Mouse (Mus musculus) lung, postnatal 36 days (tissue): ENCODE measurements around the gene Caly.

Experiments
- DNase-seq: peaks from one replicate; pipeline ENCODE4 v3.0.0; 2022; ENCODE audit warnings: mixed read lengths

The Caly gene

DNA sequence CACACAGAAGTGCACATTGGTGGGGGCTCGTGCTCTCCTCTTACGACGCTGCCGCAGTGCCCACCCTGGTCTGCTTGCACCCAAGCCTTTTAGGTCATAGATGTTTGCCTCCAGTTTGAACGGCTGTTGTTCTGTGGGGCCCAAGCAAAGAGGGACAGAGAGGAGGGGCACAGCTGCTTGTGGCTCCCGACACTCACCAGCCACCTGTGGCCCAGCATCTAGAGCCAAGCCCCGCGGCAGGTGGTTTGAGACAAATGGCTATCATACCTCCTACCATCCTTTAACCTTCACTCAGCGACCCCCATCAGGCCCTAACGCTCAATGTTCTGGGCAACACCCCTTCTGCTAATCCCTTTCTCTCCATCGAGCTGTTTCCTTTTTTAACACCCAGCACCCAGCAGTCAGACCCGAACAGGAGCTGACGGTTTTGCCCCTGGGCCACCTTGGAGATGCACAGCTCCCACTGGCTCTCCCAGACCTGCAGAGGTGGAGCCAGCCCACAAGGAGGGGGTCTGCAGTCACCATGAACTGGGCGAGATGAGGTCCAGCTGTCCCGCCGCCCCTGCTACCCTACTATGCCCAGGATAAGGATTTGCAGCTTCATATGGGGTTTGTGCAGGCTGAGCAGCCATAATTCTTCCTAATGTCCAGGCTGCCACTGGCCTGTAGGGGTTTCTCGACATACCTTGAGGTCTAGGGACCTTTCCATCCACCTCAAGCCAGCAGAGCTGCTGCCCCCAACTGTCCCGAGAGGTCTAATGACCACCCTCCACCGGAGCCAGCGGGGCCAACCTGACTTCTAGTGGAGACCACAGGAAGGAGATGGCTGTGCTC lies 723 bp downstream of the Caly start:
- no peak for DNase-seq

DNA sequence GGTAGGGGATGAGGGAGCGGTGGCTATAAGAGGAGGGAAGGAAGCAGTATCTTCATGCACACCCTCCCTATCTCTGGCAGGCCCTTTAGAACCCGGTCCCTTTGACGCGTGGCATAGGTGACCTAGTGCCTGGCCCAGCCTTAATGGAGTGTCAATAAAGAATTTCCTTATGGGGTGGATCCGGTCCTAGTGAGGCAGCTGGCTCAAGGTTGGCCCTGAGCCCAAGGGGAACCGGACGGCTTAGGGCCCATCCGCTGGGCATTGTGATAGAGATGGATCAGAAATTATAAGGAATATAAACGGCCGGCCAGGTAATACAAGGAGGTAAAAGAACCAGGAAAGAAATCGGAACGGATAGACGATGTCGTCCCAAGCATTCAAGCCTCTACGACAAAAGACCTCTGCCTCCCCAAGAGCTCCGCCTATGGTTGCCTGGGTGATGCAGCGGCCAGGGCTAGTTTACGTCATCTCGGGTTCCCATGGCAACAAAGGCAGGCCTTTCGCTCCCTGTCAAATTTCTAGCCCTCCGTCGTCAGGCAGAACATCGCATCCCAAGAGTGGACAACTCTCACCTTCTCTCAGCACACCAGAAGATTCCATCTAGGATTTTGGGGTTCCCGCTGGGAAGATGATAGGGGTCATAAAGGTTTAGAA lies 1.7 kb downstream of the Caly start:
- peak; percentile 63 for DNase-seq

DNA sequence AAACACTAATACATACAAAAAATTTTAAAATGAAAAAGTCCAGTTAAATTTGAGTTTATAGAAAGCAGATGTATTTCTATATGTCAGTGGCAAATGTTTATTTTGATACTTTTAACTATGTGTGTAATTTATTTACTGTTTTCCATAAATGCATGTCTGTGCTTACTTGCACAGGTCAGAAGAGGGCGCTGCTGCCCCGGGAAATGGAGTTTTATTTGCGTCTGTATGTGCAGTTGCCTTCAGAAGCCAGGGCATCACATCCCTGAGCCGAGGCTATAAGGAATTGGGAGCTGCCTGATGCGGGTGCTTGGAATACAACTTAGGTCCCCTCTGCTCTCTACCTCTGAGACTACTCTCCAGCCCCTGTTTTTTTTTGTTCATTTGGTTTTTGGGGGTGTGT lies 3.6 kb downstream of the Caly start:
- peak; percentile 76 for DNase-seq

DNA sequence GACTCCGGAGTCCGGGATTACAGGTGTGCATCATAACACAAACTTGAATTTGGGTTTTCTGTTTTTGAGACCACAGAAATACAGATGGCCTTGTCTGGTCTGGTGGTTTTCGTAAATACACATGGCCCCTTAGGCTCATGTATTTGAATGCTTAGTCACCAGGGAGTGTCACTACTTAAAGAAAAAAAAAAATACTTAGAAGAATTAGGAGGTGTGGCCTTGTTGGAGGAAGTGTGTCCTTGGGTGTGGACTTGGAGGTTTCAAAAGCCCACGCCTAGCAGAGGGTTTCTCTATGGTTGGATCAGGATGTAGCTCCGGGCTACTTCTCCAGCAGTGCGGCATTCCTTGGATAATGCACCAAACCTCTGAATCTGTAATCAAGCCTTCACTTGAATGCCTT lies 4.7 kb downstream of the Caly start:
- DNase-seq: no peak

DNA sequence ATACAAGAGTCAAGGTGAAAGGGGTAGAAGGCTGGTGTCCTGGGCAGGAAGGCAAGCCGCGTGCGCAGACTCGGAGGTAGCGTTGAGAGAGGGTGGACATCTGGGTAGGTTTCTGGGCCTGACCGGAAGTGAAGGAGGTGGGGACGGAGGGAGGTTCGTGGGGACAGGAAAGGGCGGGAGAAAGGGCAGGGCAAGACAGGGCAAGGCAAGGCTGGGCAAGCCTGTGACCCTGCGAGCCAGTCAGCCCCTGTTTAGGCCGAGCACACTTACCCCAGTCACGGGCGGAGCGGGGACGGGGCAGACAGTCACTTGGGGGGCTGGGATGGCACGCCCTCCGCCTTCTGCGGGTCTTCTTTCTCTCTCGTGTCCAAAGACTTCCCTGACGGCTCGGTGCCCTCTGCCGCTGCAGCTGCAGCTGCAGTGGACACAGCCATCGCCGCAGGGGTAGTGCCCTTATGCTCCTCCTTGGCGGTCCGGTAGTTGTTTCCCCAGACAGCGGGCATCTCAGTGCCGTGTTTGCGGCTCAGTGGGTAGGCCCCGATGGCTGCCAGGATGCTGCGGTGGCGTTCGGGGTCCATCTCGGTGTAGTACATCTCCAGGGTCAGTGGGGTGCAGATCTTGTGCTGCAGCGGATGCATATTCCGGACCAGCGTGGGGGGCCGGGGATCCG lies 12.2 kb downstream of the Caly start:
- no peak for DNase-seq

DNA sequence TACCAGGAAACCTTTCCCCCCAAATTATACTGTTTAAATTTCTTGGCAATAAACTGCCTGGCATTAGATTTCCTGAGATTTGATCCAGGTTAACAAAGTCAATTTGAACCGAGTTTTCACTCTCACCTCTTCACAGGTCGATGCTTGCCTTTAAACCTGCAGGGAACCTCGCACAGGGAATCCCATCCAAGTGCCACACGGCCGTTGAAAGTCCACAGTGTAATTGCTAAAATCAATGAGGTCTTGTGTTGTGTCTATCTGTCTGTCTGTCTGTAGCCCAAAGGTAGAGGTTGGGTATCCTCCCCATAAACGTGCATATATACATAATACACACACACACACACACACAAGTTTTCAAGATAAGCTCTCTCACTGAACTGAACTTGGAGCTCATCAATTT lies 15.0 kb downstream of the Caly start:
- no peak for DNase-seq

DNA sequence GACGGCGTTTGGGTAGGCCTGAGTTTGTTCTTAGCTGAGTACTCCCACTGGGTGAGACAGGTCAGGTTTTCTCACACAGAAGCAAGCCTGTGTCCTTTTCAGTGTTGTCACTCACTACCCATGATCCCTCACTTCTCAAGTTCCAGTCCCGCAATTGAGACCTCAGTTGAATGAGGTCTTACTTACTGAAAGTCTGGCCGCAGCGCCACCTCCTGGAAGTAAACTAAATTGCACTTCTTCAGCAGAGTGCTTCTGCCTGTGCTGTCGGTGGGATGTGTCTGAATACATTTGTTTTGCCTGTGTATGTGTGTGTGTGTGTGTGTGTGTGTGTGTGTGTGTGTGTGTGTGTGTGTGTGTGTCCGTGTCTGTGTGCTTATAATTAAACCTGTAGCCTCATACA lies 19.3 kb downstream of the Caly start:
- DNase-seq: peak; percentile 77

DNA sequence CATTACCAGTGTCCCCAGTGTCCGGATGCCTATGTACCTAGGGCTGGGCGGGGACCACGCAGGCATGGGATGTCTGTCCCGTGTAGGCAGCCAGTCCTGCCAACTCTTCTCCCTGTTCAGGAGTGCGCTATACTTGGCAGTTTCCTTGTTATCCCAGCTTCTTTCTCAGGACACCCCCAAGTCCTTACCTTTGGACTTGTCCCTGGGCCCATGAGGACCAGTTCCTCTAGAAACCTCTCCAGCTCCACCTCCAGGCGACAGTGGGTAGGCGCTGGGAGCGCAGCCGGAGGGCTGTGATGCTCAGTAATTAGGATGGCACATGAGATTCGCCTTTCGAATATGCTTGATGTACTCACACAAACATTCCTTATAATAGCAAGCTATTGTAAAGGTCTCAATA lies 20.0 kb downstream of the Caly start:
- DNase-seq: peak; percentile 27

DNA sequence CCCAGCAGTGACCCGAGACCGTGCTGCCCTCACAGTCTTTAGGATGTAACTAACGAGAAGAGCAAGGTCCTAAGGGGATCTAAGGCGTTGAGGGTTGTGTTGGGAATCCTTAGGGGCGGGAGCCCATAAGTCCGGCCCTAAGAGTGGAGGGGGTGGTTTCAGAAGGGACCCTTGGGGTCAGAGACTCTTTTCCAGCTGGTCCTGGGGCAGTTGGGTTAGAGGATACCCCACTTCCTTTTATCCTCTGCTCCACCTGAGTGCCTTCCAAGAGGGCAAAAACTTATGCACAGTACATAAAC lies 20.6 kb downstream of the Caly start:
- DNase-seq: no peak

DNA sequence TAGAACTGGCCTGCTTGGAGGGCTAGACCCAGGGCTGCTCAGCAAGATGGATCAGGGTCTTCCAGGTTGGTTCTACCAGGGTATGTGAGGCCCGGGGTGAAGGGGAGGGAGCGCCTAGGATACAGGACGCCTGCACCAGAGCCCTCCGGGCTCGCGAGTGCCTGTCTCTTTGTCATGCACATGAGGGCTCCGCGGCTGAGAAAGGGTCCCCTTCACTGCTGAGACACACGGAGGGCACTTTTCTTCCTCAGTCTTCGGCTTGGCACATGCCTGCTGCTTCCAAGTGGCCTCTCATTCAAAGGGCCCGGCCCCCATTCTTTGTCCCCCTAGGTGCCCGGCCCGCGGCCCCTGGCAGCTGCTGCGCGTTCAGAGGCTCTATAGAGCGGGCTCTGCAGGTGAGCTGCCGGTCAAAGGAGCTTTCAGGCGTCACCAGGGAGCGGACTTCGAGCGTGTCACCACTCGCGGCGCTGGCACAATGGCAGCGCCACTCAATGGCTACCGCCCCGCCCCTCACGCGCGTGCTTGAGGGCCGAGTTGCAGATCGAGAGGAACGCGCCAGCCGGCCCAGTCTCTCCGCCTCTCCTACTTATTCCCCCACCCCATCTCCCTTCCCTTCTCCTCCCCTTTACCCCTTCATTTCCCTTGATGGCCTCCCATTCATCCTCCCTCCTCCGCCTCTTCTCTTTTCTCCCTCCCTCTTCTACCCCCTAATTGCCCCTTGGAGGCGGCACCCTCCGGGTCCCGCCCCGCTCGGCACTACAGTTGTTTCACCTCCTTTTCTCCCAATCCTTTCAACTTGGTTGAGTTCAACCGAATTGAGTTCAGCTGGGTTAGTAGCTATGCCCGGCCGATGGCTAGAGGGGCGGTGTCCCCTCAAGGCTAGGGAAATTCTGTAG lies 21.2 kb downstream of the Caly start:
- peak; percentile 48 for DNase-seq

DNA sequence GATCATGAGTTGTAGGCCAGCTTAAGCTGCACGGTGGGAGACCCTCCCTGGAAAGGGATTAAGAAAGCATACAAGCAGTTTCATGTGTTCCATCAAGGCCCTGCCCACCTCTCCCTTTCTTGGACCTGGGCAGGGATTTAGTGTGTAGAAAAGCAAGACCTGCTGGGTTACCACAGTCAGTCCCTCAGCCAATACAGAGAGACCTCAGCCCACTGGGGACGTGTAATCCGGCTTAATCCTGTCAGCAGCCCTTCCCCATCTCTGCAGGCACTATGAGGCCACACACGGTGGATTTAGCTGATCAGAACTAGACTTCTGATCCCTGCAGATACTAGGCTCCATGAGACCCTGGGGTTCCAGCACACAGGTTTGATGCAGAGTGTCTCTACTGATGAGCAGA lies 22.7 kb downstream of the Caly start:
- no peak for DNase-seq

DNA sequence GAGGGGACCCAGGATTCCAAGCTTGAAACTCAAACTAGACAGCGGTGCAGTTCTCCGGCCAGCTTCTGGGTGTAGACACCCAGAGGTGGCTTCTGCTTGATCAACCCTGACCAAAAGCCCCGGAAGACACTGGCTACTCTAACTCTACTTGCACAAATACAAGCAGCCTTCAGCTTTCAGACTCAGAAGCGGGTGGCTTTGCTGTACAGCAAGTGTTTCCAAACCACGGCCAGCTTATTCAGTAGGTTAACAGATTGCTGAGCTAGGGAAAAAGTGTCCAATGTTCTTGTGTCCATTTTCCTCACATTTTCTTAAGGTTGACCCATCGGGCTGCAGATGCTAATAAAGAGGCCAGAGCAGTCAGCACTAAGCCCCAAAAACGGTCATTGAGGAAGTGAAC lies 23.8 kb downstream of the Caly start:
- DNase-seq: no peak

DNA sequence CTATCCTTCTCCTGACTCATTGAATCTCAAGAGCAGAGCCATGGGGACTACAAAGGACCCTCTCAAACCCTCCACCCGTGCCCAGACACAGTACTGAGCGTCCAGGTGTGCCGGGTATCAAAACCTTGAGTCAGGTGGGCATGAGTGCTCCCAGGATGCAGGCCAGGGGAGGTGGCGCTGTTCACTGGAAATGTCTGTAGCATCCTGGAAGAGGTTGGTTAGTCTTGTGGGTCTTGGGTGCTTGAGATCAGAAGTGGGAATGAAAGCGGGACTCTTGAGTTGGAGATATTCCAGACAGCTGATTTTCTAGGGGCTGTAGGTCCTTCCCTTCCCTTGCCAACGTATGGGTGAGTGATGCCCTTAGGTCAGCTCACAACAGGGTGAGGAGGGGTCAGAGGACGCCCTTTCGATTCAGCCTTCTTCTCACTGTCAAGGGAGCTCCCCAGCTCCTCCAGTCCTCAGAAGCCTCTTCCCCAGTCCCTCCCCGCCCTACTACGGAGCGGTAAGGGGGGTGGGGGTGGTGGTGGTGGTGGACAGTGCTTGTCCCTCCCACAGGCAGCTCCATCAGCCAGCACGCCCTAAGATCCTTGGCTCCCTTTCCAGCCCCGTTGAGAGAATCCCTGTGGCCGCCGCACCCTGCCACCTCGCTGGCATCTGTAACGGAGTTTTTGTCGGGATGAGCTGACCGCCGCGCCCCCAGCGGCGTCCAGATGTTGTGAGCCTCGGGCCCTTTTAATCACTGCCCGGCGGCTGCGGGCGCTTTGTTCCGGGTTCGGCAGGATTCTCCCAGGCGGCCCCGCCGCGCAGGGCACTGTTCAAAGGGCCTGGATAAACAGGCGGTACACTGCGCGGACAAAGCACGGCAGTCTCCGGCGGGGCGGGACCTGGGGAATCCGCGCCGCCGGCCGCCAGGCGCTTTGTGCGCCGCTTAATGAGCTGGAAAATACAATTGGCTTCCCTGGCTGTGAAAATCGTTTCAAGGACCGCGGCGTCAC lies 24.6 kb downstream of the Caly start:
- DNase-seq: peak; percentile 8

DNA sequence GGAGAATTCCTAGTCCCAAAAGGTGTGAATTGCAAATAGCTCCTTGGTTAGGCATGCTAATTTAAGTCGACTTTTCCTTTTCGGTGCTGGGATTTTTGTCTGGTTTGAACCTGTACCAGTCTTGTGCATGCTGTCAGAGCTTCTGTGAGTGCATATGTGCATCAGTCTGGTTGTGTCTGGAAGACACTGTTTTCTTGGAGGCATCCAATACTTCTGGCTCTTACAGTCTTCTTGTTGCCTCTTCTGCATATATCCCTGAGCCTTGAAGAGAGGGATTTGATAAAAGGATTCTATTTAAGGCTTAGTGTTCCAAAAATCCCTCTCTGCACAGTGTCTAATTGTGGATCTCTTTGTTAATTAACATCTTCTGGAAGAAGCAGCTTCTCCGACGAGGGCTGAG lies 28.2 kb downstream of the Caly start:
- DNase-seq: no peak

DNA sequence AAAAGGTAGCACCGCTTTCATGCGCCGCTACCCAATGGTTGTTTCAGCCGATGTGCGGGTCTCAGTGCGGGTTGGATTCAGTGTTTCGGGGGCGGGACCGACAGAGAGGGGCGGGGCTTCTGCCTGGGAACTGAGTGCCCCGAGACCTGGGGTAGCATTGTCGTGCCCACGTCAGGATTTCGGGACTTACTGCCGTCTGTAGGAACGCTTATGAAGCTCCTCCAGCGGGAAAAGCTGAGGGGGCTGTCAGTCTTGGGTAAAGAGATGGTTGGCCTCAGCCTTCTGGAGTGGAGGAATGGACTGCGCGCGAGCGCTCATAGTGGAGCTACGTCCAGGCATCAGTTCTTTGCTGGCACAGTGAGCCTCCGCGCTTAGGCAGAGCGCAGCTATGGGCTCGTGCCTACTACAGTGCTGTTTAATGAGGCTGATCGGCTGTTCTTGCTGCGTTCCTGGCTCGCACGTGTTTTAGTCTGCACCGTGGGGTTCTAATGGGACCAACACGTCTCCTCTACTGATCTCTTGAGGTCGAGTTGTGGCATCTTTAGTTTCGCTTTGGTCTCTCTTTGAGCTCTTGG lies 33.1 kb downstream of the Caly start:
- peak; percentile 18 for DNase-seq

DNA sequence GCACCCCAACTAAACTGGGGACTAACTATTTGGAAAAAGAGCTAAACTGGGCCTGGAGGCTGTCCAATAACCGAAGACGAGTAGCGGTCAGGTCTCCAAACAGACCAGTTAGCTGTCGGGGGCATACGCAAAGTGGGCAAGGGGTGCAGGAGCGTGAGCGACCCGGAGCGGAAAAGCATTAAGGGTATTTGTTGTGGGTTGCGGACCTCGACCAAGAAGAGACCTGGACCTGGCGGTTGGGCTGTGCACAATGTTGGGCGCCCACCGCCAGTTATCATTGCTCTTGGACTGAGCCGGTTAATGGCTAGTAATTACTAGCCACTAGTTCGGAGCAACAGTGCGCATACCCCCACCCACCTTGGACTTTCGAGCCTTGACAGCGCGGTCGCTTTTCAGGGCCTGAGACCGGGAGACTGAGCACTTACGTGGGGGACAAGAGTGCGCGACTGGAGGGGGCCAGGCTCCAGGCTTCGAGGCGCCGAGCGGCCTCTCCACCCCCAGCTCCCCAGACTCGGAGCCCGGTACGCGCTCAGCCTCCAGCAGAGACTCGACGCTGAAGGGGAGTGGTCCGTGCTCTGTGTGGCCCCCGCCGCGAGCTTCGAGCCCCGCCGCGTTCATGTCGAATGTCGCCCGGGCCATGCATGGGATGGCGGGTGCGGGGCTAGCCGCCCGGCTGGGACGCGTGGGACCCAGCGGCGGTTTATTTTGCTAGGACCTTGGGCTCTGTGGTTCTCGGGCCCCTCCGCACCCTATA lies 33.8 kb downstream of the Caly start, which contains the start of gene Msx3:
TSS of gene Msx3 (minus strand) at position 729 of the 754 bp plus-strand sequence.
- no peak for DNase-seq

DNA sequence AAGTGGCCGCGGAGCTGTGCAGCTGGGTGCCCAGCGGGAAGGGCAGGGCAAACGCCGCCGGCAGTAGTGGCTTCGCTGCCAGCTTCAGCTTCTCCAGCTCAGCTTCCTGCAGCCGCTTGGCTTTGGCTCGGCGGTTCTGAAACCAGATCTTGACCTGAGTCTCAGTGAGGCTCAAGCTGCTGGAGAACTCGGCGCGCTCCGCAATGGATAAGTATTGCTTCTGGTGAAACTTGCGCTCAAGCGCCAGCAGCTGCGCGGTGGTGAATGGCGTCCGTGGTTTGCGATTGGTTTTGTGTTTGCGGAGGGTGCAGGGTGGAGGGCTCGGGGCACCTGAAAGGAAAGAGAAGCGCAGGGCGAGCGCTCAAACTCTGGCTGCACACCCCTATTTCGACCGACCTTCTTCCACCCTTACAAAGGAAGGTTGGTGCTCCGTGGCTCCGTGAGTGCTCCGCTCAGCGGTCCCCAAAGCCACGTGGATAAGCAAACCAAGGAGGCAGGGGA lies 34.5 kb downstream of the Caly start:
- DNase-seq: no peak

DNA sequence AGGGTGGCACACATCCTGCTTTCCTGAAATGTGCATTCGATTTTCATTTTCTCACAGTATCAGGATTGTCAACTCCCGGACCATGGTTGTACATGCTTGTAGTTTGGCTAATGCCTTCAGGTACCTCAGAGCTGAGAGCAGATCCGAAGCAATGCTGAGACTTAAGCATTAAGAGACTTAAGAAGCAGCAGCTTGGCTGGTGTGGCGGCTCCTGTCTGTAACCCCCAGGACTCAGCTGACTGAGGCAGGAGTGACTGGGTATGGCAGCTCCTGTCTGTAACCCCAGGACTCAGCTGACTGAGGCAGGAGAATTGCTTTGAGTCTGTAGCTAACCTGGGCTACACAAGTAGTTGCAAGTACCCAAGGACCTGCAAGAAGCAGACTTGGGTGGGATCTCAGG lies 36.8 kb downstream of the Caly start:
- no peak for DNase-seq

DNA sequence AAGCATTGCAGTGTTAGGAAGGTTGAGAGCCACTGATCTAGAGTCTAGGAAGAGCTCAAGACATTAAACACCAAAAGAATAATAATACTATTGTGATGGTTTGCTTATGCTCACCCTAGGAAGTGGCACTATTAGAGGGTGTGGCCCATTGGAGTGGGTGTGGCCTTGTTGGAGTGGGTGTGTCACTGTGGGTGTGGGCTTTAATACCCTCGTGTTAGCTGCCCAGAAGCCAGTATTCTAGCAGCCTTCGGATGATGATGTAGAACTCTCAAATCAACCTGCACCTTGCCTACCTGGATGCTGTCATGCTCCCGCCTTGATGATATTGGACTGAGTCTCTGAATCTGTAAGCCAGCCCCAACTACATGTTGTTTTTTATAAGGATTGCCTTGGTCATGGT lies 39.6 kb downstream of the Caly start:
- no peak for DNase-seq

DNA sequence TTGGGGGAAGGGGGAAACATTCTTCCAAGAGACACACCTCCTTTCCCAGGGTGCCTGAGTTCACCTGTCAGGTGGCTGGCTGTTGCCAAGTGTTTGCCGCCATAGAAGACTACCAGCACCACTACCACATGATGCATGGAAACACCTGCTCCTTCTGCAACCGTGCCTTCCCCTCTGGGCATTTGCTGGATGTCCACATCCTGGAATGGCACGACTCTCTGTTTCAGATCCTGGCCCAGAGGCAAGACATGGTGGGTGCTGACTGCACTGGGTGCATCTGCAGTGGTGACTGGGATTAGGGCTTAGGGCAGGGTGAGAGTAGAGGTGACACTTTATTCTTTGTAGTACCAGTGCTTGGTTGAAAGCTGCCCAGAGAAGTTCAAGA lies 45.2 kb downstream of the Caly start:
- DNase-seq: no peak
